Mouse (Mus musculus): ENCODE results near the gene Lancl1. TPM values are rescaled to one million over a fixed set of nuclear protein-coding genes. Genes with fewer than 3 reads are reported as not detected.

The Lancl1 gene
- total and polyA plus RNA-seq, 3 experiments = 29.3 to 50.3 TPM; not detected in 1

DNA sequence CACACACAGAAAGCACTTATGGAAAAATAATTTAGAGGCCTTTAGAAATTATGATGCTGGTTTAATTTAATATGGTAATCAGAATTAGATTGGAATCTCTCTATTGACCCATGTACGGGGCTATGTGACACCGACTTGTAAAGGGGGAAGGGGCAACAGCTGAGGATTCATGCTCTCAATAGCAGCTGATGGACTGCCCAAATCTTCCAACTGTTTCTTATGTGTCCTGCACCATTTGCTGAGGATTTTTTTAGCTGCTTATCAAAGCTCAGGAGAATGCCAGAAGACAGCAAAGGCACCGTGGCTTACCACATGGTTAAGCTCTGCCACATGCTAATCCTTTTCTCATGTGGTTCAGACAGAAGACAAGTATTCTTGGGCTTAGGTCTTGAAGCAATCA lies 87.6 kb downstream of the Lancl1 start:
- Histone ChIP-seq H3K9ac (ENCODE audit: control insufficient read depth, low read depth, low read length, poor library complexity, severe bottlenecking) (no peak overlapping the region), H3K27ac (ENCODE audit: control insufficient read depth, low read depth, low read length) (no peak overlapping the region), H3K4me3 (ENCODE audit: control insufficient read depth in 1 of 2, insufficient read depth in 1 of 2, low read depth in 2 of 2, low read length in 2 of 2) (no peak overlapping the region), H3K4me1 (ENCODE audit: control insufficient read depth in 1 of 2, insufficient read depth in 2 of 2, low read length in 2 of 2) (no peaks in the 10 kb centered on the region), H3K79me2 (ENCODE audit: control insufficient read depth, insufficient read depth, low read length, poor library complexity) (no peaks in the 10 kb centered on the region), H3K36me3 (ENCODE audit: control insufficient read depth in 1 of 2, insufficient read depth in 2 of 2, low read length in 2 of 2) (no peaks in the 10 kb centered on the region), H3K27me3 (ENCODE audit: control insufficient read depth in 1 of 2, insufficient read depth in 2 of 2, low read length in 2 of 2) (no peaks in the 10 kb centered on the region), H3K9me3 (replicated peaks; ENCODE audit: insufficient read depth, low read length) (no peaks in the 10 kb centered on the region)
- no peak for TF ChIP-seq GABPA (IDR thresholded peaks at IDR 0.05; ENCODE audit: low read depth, low read length)
- no peak for TF ChIP-seq MAZ (IDR thresholded peaks at IDR 0.05; ENCODE audit: low read depth, low read length)
- no peak for TF ChIP-seq KAT2A (conservative IDR thresholded peaks at IDR 0.05; ENCODE audit: low read depth, low read length)
- TF ChIP-seq NELFE (IDR thresholded peaks at IDR 0.05; ENCODE audit: low read depth, low read length) = no peak
- DNase-seq (ENCODE audit: low read depth, low spot score) = no peak

Other genes starting within 250 kb of the Lancl1 start
- gene Kansl1l, start 221.3 kb downstream of the Lancl1 start, total RNA-seq (2012; rRNA removed) = 1.8 and 1.9 TPM in 2 replicates
- gene Kansl1l, start 221.3 kb downstream of the Lancl1 start, polyA plus RNA-seq (2012; ENCODE audit: insufficient read depth in 1 of 2, insufficient read length in 2 of 2, low read depth in 1 of 2, low replicate concordance in 2 of 2, missing spikeins in 1 of 2) = 1 to 10 TPM in 1 of 2 experiments, not detected in 1; 1.9 TPM
- gene Acadl, start 175.6 kb downstream of the Lancl1 start, total RNA-seq (2012; rRNA removed) = 0.07 and 0.12 TPM in 2 replicates
- gene Acadl, start 175.6 kb downstream of the Lancl1 start, polyA plus RNA-seq (2012; ENCODE audit: insufficient read depth in 1 of 2, insufficient read length in 2 of 2, low read depth in 1 of 2, low replicate concordance in 2 of 2, missing spikeins in 1 of 2) = under 1 TPM in 1 of 2 experiments, not detected in 1; 0.32 TPM
- gene Myl1, start 93.5 kb downstream of the Lancl1 start, total RNA-seq (2012; rRNA removed) = not detected in 2 replicates
- not detected for gene Myl1, start 93.5 kb downstream of the Lancl1 start, polyA plus RNA-seq (2012; ENCODE audit: insufficient read depth in 1 of 2, insufficient read length in 2 of 2, low read depth in 1 of 2, low replicate concordance in 2 of 2, missing spikeins in 1 of 2)
- gene Cps1, start 84.2 kb upstream of the Lancl1 start, total RNA-seq (2012; rRNA removed) = not detected in 2 replicates
- not detected for gene Cps1, start 84.2 kb upstream of the Lancl1 start, polyA plus RNA-seq (2012; ENCODE audit: insufficient read depth in 1 of 2, insufficient read length in 2 of 2, low read depth in 1 of 2, low replicate concordance in 2 of 2, missing spikeins in 1 of 2)

Data from MEL (cell line).